ENCODE assay signal across 8 mouse cellular contexts in genomic region chr10:117209469-117209938, GRCm38 (mm10). TPM values are rescaled to one million over a fixed set of nuclear protein-coding genes. Genes with fewer than 3 reads are reported as not detected.
DNase-seq lines count a peak whose midpoint lies in the region; ATAC-seq and TF ChIP-seq lines count a peak whose summit lies in the region.

No protein-coding gene starts in this region.

- ATAC-seq in forebrain, embryonic 15.5 days (replicated peaks) = peak; percentile 72
- peak; percentile 58 for ATAC-seq in intestine, embryonic 16.5 days
- ATAC-seq in neural tube, embryonic 15.5 days (ENCODE audit: low FRiP score) = peak; percentile 67; the same call in 1 of the 2 replicates

- DNase-seq in urinary bladder, postnatal 25 days (ENCODE audit: low spot score) = peak; percentile 34
- no peak for DNase-seq in urinary bladder, adult 18-20 months (ENCODE audit: low spot score in 2 of 2)
- DNase-seq in cerebellum, adult 11 months = peak; percentile 15
- DNase-seq in lung, adult 2 months = no peak
- no peak for DNase-seq in frontal cortex, postnatal 14 days (ENCODE audit: low spot score in 2 of 2)

- H3K9me3 ChIP-seq in forebrain, embryonic 15.5 days = no peaks in the 10 kb centered on the region
- H3K9me3 ChIP-seq in intestine, embryonic 16.5 days (ENCODE audit: control insufficient read depth, low read length) = no peaks in the 10 kb centered on the region
- H3K9me3 ChIP-seq in neural tube, embryonic 15.5 days (replicated peaks) = no peaks in the 10 kb centered on the region

- H3K4me2 ChIP-seq in forebrain, embryonic 15.5 days (replicated peaks) = peak overlapping the region; percentile 41
- H3K4me2 ChIP-seq in intestine, embryonic 16.5 days (ENCODE audit: low read depth, low read length) = peak overlapping the region; percentile 58
- peak overlapping the region; percentile 53 for H3K4me2 ChIP-seq in neural tube, embryonic 15.5 days

- no peaks in the 10 kb centered on the region for H3K27me3 ChIP-seq in forebrain, embryonic 15.5 days
- no peaks in the 10 kb centered on the region for H3K27me3 ChIP-seq in intestine, embryonic 16.5 days (replicated peaks; ENCODE audit: control insufficient read depth, insufficient read depth, low read length)
- no peaks in the 10 kb centered on the region for H3K27me3 ChIP-seq in neural tube, embryonic 15.5 days (replicated peaks)

- H3K9ac ChIP-seq in forebrain, embryonic 15.5 days (replicated peaks) = no peak overlapping the region
- H3K9ac ChIP-seq in intestine, embryonic 16.5 days (ENCODE audit: low read depth, low read length) = peak overlapping the region; percentile 50
- no peak overlapping the region for H3K9ac ChIP-seq in neural tube, embryonic 15.5 days (replicated peaks)

- no peak for TF ChIP-seq POLR2A in lung, adult 2 months (IDR thresholded peaks at IDR 0.05; ENCODE audit: borderline replicate concordance, extremely low read depth, low read depth, low read length)

- peaks cover 4% of the 10 kb centered on the region; the same call in 1 of the 2 replicates for H3K4me1 ChIP-seq in forebrain, embryonic 15.5 days
- H3K4me1 ChIP-seq in intestine, embryonic 16.5 days (ENCODE audit: control insufficient read depth, insufficient read depth, low read length) = no peaks in the 10 kb centered on the region; the same call in 1 of the 2 replicates
- no peaks in the 10 kb centered on the region for H3K4me1 ChIP-seq in lung, adult 2 months (ENCODE audit: control insufficient read depth, insufficient read depth, low read length)
- H3K4me1 ChIP-seq in neural tube, embryonic 15.5 days = peaks cover 5% of the 10 kb centered on the region; the same call in 1 of the 2 replicates

- peaks cover 8% of the 10 kb centered on the region; the same call in 1 of the 2 replicates for H3K36me3 ChIP-seq in forebrain, embryonic 15.5 days
- no peaks in the 10 kb centered on the region for H3K36me3 ChIP-seq in intestine, embryonic 16.5 days (ENCODE audit: control insufficient read depth, insufficient read depth, low read length)
- peaks cover 4% of the 10 kb centered on the region for H3K36me3 ChIP-seq in neural tube, embryonic 15.5 days

- peak; percentile 38 for TF ChIP-seq CTCF in lung, adult 2 months (IDR thresholded peaks at IDR 0.05; ENCODE audit: insufficient read depth, low read length)

- WGBS in forebrain, embryonic 15.5 days = 6% methylated on average over 11 of the region's 11 CpGs
- 15% methylated on average over 11 of the region's 11 CpGs for WGBS in intestine, embryonic 16.5 days
- 7% methylated on average over 11 of the region's 11 CpGs for WGBS in lung, adult 2 months
- 17% methylated on average over 11 of the region's 11 CpGs for WGBS in neural tube, embryonic 15.5 days

- no peak overlapping the region for H3K27ac ChIP-seq in forebrain, embryonic 15.5 days (replicated peaks)
- no peak overlapping the region for H3K27ac ChIP-seq in intestine, embryonic 16.5 days (ENCODE audit: low read length)
- H3K27ac ChIP-seq in neural tube, embryonic 15.5 days (replicated peaks) = no peak overlapping the region

- peak overlapping the region; percentile 31 for H3K4me3 ChIP-seq in forebrain, embryonic 15.5 days
- H3K4me3 ChIP-seq in intestine, embryonic 16.5 days (ENCODE audit: low read length) = peak overlapping the region; percentile 38
- peak overlapping the region; percentile 46 for H3K4me3 ChIP-seq in lung, adult 2 months (replicated peaks; ENCODE audit: extremely low read depth, low read depth, low read length)
- H3K4me3 ChIP-seq in neural tube, embryonic 15.5 days (replicated peaks) = peak overlapping the region; percentile 26

RNA-seq across cellular contexts. Expression of gene Yeats4, which starts 14.8 kb away (rescaled TPM):
- polyA plus RNA-seq in forebrain, embryonic 15.5 days (2015; fragmentation: Nextera tagmentation; extraction: Ambion mirVana) = 101 and 106 TPM in 2 replicates
- polyA plus RNA-seq in intestine, embryonic 16.5 days (2015; fragmentation: Nextera tagmentation; extraction: Ambion mirVana) = 52.2 and 54.8 TPM in 2 replicates
- 19.8 and 21.3 TPM in 2 replicates for polyA plus RNA-seq in lung, adult 2 months (2012; rRNA removed)
- polyA plus RNA-seq in neural tube, embryonic 15.5 days (2015; fragmentation: Nextera tagmentation; extraction: Ambion mirVana) = 86.6 and 95.3 TPM in 2 replicates

RNA-seq across cellular contexts. Expression of gene 9530003J23Rik, which starts 29.0 kb away (rescaled TPM):
- not detected in 2 replicates for polyA plus RNA-seq in forebrain, embryonic 15.5 days (2015; fragmentation: Nextera tagmentation; extraction: Ambion mirVana)
- polyA plus RNA-seq in intestine, embryonic 16.5 days (2015; fragmentation: Nextera tagmentation; extraction: Ambion mirVana) = not detected in 2 replicates
- polyA plus RNA-seq in lung, adult 2 months (2012; rRNA removed) = 0.14 and 0.27 TPM in 2 replicates
- not detected in 2 replicates for polyA plus RNA-seq in neural tube, embryonic 15.5 days (2015; fragmentation: Nextera tagmentation; extraction: Ambion mirVana)

Comparison
In these comparisons a context has a peak if more than half of its experiments do, and no peak if none do; other contexts are left out.
1. DNase-seq: peak in urinary bladder, postnatal 25 days (single experiment) and cerebellum, adult 11 months (single experiment); none in urinary bladder, adult 18-20 months (0 of 2), lung, adult 2 months (single experiment) and frontal cortex, postnatal 14 days (0 of 2).
2. Peak in every context shown above with its lines, with median percentiles within 50 percentile points of each other: ATAC-seq, H3K4me2 ChIP-seq and H3K4me3 ChIP-seq.